Mouse (Mus musculus) A20 (cell line): Measurements from ENCODE around the gene Arid3a.

Experiments used
- DNase-seq: peaks from one replicate; pipeline ENCODE4 v3.0.0-alpha.2; 2011; ENCODE audit warnings: low read depth, low spot score

Gene Arid3a

DNA sequence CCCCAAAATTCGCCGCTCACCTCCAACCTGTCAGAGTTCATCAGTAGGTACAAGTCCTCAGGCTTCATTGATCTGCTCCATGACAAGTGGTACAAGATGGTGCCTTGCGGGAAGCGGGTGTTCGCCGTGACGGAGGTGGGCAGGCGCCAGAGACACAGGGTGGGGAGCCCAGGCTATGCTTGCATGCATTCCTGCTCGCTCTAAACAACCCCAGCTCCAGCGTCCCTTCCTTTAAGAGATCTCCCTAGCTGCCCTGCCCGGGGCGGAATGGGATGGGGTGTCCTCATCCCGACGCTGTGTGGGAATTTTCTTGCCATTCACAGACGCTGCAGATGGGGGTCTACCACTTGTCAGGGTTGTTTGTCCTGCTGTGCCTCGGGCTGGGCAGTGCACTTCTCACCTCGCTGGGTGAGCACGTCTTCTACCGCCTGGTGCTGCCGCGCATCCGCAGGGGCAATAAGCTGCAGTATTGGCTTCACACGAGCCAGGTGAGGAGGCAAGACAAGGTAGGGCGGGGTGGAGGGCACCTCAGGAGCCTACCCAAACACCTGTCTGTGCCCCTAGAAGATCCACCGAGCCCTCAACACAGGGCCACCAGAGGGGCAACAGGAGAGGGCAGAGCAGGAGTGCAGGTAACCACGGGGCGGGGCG is 49.4 kb downstream of the Arid3a start:
- DNase-seq, result no peak

DNA sequence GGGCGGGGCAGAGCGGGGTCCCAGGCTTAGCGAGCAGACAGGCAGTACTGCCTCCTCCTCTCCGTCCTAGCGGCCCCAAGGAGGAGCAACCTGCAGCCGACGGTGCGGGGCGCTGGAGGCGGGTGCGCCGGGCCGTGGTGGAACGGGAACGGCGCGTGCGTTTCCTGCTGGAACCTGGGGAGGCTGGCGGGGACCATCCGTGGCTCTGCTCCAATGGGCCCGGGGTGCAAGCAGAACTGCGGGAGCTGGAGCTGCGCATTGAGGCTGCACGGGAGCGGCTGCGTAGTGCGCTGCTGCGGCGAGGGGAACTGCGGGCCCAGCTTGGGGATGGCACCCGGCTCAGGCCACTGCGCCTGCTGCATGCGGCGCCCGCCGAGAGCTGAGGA is 49.9 kb downstream of the Arid3a start:
- DNase-seq, result no peak

DNA sequence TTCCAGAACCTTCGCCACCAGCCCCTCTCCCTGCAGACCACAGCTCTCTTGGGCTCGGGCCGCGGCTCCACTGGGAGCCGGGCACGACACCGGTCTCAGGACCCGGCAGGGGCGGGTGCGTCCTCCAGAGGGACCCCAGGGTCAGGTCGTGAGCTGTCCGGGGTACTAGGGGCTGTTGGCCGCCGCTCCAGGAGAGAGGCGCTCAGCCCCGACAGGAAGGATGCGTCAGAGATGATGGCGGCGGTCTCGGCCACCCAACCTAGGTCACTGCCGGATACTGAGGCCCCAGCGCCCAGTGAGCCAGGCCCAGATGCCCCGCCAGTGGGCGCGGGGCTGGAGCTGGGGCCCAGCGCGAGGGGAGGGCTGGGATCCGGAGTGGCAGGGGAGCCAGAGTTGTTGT is 50.5 kb downstream of the Arid3a start:
- DNase-seq, result no peak

DNA sequence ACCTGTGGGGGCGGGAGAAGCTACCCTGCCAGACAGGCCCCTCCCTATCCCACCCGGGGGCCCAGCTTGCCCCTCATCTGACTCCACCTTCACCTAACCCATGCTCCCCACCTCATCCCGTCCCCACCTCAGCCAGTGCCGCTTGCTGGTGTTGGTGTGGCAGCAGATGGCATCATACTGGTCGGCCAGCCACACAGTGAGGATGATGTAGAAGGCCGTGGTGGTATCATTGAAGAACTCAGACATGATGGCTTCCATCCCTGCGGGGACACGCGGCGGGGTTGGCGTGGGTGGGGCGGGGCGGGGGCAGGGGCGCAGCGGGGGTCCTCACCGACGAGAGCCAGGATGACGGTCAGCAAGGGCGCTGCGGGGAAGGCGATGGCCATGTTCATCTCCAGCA is 51.2 kb downstream of the Arid3a start:
- DNase-seq, result no peak

DNA sequence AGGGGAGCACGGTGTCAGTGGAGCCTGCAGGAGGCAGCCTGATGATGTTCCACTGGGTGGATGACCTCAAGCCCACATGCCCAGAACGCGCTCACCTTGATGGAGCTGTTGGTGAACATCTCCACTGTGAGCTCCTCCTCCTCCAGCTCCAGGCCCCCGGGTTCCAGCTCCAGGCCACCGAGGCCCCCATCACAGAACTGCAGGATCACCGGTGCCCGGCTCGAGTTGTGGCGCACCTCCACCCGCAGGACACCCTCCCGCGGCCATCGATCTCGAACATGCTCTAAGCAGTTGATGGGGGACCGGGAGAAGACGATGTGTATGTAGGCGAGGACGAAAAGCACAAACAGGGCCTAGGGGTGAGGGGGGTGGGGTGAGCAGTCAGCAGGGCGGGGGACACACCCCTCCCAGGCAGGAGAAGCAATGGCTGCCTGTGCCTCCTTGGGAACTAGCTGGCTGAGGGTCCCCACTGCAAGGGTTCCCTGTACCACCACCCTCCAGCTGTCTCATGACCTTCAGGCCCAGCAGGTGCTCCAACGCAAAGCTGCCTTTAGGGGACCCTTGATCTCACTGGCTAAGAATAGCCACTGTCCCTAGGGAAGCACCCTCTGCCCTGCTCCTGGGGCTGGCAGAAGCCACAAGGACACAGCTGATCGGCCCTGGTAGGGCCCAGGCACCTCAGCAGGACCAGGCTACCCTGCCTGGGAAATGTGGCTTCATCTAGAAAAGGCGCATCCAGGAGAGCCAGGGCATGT is 52.7 kb downstream of the Arid3a start:
- no peak for DNase-seq

DNA sequence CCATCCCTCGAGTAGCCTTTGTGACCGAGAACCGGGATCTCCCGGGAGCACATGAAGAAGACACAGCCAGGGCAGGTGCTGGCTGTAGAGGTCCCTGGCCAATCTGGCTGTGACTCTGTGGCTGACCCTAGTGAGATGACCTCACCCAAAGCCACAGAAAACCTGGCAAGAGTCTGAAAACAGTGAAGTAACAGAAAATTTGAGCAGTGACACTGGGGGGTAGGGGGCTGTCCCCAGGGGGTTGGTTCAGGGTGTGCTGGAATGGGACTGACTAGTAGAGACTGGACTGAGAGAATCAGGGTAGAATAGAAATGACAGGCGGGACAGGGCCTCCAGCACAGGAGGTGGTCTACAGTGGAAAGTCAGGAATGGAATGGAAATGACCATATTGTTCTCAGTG is 56.4 kb downstream of the Arid3a start:
- no peak for DNase-seq

DNA sequence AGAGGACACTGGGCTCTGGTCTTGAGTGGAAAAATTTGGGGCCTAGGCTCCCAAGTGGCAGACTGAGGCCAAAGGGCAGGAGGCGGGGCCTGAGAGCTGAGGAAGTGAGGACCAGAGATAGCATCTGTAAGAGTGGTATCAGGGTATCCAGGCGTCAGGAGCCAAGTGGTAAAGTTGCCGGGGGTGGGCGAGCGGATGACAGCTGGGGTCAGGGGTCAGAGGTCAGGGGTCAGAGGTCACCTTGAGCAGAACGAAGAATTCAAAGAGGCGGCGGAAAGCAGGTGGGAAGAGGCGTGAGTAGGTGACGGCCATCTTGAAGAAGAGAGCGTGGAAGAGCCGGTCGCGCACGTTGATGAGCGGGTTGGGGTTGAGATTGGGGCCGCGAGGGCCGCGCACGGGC is 56.8 kb downstream of the Arid3a start:
- DNase-seq, result peak; percentile 77

DNA sequence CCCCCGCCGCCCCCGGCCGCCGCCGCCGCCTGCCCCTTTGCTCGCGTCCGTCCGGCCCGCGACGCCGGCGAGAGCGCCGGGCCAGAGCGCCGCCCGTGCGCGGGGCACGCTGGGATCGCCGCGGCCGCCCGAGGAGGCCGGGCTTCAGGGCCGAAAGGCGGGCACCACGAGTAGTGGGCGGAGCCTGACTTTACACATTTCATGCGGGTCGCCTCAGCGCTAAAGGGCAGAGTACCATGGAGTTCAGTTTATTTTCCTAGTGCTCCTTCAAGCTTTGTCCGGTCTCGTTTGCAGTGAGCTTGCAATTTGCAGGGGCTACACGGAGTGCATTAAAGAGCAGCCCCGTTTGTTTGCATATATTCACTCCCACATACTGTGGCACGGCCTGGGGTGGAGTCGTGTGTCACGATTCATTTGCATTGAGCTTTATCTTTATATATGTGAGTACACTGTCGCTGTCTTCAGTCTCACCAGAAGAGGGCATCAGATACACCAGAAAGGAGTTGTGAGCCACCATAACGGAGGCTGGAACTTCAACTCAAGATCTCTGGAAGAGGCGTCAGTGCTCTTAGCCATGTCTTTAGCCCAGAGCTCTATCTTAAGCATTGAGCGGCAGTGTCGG is 57.5 kb downstream of the Arid3a start, which contains the start of gene Tmem259:
Gene Tmem259 (minus strand): TSS at position 136 of the 622 bp plus-strand sequence.
- DNase-seq, result peak; percentile 97

DNA sequence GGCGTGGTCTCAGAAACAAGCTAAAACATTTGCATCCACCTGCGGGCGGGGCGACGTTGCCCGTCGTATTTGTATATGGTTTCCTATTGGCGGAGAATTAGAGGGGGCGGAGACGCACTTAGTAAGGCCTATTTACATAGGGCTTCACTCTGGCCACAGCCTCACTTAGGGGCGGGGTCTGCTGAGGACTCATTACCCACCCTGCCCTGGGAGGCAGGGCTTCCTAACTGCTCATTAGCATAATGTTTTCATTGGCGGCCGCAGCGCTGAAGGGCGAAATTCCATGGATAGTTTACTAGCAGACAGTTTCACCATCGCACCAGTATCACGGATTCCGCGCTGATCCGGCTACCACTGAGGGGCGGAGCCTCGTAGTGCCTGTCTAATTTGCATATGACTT is 58.0 kb downstream of the Arid3a start:
- peak; percentile 100 for DNase-seq

DNA sequence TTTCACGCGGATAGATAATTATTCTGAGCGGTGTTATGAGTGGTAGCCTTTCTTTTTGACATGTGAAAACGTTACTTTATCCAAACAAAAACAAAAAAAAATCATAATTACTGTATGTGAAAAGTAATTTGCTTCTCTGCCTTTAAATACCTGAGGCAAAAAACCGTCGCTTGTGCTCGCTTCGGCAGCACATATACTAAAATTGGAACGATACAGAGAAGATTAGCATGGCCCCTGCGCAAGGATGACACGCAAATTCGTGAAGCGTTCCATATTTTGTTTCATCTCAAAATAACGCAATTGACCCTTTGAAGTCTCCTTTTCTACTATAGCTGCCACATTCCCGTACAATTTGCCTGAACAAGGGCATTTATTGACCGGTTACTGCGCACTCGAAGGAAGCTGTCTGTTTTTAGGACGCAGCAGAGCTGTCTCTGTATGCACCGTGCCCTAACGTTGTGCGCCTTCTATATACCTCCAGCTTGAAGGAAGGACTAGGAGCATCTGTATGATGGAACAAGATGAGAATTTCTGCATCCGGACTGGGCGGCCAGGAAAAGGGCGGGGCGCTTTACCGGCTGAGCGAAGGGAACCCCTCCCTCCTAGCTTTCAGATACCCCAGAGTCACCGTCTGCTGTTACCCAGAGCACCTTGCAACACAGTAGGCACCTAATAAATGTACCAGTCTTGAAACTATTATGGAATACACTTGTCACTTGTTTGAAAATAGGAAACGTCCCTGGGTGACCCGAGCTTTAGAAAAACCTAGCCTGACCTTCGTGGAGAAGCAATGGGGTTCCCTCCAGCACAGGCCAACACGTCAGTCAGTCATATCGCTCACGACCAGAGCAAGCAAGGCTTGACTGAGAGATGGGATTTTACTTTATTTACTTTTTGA is 58.7 kb downstream of the Arid3a start:
- DNase-seq, result peak; percentile 91

DNA sequence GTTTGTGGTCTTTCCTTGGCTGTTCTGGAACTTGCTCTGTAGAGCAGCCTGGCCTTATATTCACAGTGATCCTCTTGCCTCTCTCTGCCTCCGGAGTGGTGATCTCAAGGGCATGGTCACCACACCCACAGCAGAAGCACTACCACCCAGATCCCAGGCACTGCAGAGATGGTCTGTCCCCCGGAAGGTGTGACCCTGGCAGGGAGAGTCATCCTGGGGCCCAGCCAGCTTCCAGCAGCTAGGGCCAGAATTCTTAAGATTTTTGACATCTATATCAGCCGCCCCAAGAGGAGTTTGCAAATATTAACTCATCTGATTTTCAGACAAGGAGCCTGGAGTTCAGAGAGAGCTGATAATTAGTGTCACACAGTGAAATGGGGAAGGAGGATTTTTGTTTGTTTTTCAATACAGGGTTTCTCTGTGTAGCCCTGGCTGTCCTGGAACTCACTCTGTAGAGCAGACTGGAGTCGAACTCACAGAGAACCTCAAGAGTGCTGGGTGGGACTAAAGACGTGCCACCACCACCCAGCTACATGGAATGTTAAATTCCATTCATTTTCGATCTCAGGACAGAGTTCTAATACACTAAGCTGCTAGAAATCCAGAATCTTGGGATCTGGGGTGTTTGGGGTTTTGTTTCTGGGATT is 59.5 kb downstream of the Arid3a start:
- peak; percentile 57 for DNase-seq

DNA sequence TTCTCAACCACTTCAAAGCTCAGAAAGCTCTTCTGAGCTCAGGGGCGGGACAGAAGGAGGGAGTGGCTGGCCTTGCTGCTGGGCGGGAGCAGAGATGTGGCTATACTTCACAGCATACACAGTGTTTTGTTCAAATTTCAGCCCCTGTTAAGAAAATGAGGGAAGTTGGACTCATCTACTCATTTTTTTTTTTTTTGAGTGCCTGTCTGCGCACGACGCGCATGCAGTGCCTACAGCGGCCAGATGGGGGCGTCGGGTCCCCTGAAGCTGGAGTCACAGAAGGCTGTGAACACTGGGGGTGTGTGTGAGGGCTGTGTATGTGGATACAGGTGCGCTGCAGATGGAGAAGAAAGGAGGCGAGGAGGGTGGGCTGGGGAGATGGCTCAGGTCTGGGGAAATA is 60.1 kb downstream of the Arid3a start:
- peak; percentile 96 for DNase-seq

DNA sequence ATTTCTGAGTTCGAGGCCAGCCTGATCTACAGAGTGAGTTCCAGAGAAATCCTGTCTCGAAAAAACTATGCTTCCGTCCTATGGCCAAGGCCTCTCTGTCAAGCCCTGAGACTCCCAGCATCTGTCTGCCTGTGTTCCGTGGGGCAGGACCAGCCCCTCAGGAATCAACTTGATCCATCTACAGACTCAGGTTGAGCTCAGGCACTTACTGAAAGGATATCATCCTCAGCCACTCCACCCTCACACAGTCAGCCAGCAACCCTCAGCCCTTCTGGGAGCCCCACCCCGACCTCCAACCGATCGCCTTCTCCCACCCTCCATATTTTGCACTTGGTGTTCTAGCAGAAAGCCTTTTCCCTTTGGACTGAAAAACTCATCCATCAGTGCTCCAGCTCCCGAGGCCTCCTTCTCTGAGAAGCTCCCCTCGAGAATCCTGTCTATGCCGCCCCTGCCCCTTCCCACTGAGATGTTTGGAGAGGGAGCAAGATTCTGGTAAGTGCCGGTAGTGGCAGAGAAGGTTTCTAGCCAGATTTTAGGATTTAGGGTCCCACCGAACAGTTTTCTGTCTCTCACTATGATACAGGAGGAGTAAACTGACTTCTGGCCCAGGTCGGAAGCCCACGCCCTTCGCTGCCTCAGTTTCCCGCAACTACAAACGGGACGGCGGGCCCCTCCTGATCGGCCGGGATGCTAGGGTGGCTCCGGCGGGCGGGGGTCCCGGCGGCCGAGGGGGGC is 61.1 kb downstream of the Arid3a start:
- DNase-seq, result peak; percentile 41

DNA sequence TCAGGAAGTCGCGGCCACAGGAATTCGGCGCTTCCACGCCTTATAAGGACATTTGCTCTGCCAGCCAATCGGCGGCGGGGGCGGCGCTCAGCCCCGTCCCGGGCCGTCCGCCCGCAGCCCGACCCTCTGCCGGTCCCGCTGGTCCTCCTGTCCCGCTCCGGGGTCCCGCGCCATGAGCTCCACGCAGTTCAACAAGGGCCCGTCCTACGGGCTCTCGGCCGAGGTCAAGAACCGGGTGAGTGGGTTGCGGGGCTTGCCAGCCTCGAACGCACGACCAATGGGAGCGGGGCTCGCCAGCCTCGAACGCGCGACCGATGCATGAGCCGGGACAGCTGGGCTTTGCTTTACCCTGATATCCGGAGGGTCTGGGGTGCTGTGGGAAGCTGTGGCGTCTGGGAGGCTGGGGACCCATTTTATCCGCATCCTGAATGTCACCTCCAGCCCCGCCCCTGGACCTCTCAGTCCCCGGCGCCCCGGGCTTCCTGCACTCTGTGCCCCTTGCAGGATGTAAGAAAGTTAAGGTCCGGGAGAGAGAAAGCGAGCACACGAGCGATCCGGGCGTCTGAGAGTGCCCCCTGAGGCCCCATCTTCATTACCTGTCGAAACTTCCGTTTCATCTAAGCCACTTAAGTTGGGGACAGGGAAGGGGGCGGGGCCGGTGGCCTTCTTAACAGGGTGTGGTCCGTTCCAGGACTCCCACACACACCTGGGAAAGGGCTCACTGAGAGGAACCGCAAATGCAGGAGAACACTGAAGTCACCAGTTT is 61.8 kb downstream of the Arid3a start, which contains the start of gene Cnn2:
Gene Cnn2 (plus strand): TSS at position 79 of the 766 bp plus-strand sequence.
- peak; percentile 82 for DNase-seq

DNA sequence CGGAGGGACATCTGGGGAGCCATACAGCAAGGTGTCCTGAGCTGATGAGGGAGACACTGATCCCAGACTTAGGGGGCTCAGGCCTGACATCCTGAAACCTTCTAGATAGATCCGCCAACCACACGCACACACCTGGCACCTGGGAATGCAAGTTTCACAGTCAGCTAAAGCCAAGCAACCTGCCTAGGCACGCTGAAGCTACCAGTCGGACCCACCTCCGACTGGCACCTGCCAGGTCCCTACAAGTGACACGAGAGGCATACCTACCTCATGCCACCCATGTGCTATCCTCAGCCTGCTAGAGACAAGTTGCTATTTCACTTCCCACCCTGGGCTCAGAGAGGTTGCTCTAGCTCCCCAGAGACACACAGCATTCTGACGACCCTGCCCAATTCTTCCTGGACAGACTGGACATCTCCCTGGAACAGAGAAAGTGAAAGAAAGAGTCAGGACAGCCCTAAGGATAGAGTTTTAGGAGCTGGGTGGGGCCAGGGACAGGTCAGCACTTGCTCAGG is 62.5 kb downstream of the Arid3a start:
- no peak for DNase-seq

DNA sequence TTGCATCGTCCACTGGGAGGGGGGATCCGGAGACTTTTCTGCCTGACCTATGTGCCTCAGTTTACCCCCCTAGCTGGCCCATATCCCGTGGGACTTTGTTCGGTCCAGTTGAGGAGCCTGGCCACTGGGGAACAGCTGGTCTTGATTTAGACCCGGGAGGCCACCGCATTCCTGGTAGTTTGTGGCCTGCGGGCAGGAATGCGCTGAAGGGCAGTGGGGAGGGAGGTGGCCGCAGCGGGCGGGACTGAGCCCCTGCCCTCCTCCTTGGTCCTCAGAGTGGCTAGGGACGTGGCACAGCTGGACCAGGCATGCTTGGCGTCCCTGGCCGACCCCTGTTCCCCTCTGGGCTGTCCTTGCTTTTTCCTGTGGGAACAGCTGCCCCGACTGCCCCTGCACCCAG is 63.0 kb downstream of the Arid3a start:
- no peak for DNase-seq

DNA sequence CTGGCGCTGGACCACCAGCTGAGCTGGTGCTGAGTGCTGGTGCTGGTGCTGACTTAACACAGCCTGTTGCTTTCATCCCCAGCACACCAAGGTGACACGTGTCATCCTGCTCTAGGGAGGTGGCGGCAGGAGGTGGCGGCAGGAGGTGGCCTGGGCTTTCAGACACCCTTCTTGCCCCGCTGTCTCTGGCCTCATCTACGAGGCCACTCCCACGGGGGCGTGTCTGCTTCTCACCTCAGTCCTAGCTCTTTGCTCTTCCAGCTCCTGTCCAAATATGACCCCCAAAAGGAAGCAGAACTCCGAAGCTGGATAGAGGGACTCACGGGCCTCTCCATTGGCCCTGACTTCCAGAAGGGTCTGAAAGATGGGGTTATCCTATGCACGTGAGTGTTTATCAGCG is 64.3 kb downstream of the Arid3a start:
- peak; percentile 27 for DNase-seq

DNA sequence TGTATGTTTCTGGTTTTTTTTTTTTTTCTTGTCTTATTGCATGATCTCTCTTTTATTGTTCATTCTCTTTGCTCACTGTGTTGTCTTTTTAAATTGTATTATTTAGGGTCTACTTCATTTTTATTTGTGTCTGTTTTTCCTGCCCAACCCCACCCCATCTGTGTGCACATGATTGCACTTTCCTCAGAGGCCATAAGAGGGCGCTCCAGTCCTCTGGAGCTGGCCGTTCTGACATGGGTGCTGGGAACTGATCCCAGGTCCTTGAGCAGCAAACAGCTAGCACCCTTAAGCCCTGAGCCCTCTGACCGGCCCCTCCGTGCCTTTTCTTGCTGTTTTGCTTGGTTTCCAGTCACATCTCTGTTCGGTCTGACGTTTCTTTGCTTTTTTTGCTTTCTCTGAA is 64.7 kb downstream of the Arid3a start:
- DNase-seq, result no peak

DNA sequence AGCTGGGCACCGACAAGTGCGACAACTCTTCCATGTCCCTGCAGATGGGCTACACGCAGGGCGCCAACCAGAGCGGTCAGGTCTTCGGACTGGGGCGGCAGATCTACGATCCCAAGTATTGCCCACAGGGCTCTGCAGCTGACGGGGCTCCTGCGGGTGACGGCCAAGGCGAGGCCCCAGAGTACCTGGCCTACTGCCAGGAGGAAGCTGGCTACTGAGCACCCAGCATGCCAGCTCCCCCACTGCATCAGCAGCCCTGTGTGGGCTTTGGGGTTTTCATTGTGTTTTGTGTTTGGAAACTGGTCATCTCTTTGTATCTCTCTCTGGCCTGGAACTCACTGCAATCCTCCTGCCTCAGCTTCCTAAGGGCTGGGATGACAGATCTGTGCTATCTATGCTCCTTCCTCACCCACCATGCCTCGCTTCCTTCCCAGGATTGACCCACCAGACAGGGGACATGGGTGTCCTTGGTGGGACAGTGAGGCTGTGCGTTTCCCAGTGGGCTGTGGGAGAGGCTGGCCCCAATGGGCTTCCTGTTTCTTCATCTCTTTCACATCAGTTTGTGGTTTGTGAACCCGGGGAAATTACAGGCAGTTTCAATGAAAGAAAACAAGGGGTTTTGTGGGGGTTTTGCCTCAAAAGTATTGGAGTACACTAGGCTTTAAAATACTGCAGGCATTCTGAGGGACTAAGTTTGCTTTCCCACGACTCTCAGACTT is 67.7 kb downstream of the Arid3a start:
- DNase-seq, result no peak
